Mouse (Mus musculus): ENCODE results near the gene Prdm13. TPM values are rescaled to one million over a fixed set of nuclear protein-coding genes. Genes with fewer than 3 reads are reported as not detected.

Prdm13 gene
- polyA plus RNA-seq (2012; rRNA removed): not detected in 2 replicates

- no peak for DNase-seq (ENCODE audit: low read depth, low spot score)
Measured at GRCm38 (mm10) chr4:21685595-21686091, at the start of gene Prdm13. TSS of gene Prdm13 (minus strand) at chr4:21685963.

GRCm38 (mm10) chr4:21727615-21728165, 41.9 kb upstream of the Prdm13 start, which contains the start of gene Ccnc:
TSS of gene Ccnc (plus strand) at chr4:21727701.
- peak; percentile 91 for DNase-seq (ENCODE audit: low read depth, low spot score)
- WGBS: under 1% methylated on average over 37 of the region's 37 CpGs

More at GRCm38 (mm10) chr4:21685595-21686091, at the start of gene Prdm13:
- 2% methylated on average over 38 of the region's 38 CpGs for WGBS

- under 1% methylated on average over 22 of the region's 22 CpGs for WGBS
Measured at GRCm38 (mm10) chr4:21726912-21727614, 41.3 kb upstream of the Prdm13 start.

GRCm38 (mm10) chr4:21722752-21723334, 37.1 kb upstream of the Prdm13 start:
- WGBS: 59% methylated on average over 7 of the region's 7 CpGs
- DNase-seq (ENCODE audit: low read depth, low spot score): no peak

More at GRCm38 (mm10) chr4:21726912-21727614, 41.3 kb upstream of the Prdm13 start:
- DNase-seq (ENCODE audit: low read depth, low spot score): peak; percentile 19

GRCm38 (mm10) chr4:21712147-21712546, 26.4 kb upstream of the Prdm13 start:
- 4% methylated on average over 13 of the region's 13 CpGs for WGBS
- DNase-seq (ENCODE audit: low read depth, low spot score): peak; percentile 21

- DNase-seq (ENCODE audit: low read depth, low spot score): no peak
Measured at GRCm38 (mm10) chr4:21705046-21705445, 19.3 kb upstream of the Prdm13 start.

GRCm38 (mm10) chr4:21695638-21696254, 10.0 kb upstream of the Prdm13 start:
- DNase-seq (ENCODE audit: low read depth, low spot score): no peak
- WGBS: 30% methylated on average over 7 of the region's 7 CpGs

More at GRCm38 (mm10) chr4:21705046-21705445, 19.3 kb upstream of the Prdm13 start:
- 38% methylated on average over 1 of the region's 1 CpGs for WGBS

GRCm38 (mm10) chr4:21690221-21690620, 4.5 kb upstream of the Prdm13 start:
- WGBS: 10% methylated on average over 7 of the region's 7 CpGs
- no peak for DNase-seq (ENCODE audit: low read depth, low spot score)

- WGBS: 7% methylated on average over 18 of the region's 18 CpGs
- no peak for DNase-seq (ENCODE audit: low read depth, low spot score)
Measured at GRCm38 (mm10) chr4:21689492-21689941, 3.8 kb upstream of the Prdm13 start.

GRCm38 (mm10) chr4:21688703-21689200, 3.0 kb upstream of the Prdm13 start:
- DNase-seq (ENCODE audit: low read depth, low spot score): no peak
- WGBS: under 1% methylated on average over 64 of the region's 64 CpGs

- no peak for DNase-seq (ENCODE audit: low read depth, low spot score)
- 6% methylated on average over 38 of the region's 51 CpGs for WGBS
Measured at GRCm38 (mm10) chr4:21687783-21688702, 2.3 kb upstream of the Prdm13 start.

- 3% methylated on average over 5 of the region's 5 CpGs for WGBS
- DNase-seq (ENCODE audit: low read depth, low spot score): no peak
Measured at GRCm38 (mm10) chr4:21686934-21687333, 1.2 kb upstream of the Prdm13 start.

- no peak for DNase-seq (ENCODE audit: low read depth, low spot score)
- WGBS: 7% methylated on average over 11 of the region's 11 CpGs
Measured at GRCm38 (mm10) chr4:21686416-21686815, 653 bp upstream of the Prdm13 start.

GRCm38 (mm10) chr4:21684341-21684970, 1.3 kb downstream of the Prdm13 start:
- no peak for DNase-seq (ENCODE audit: low read depth, low spot score)
- 3% methylated on average over 14 of the region's 14 CpGs for WGBS

- WGBS: 14% methylated on average over 10 of the region's 10 CpGs
- DNase-seq (ENCODE audit: low read depth, low spot score): no peak
Measured at GRCm38 (mm10) chr4:21682421-21683150, 3.2 kb downstream of the Prdm13 start.

- 7% methylated on average over 10 of the region's 10 CpGs for WGBS
- no peak for DNase-seq (ENCODE audit: low read depth, low spot score)
Measured at GRCm38 (mm10) chr4:21680971-21681370, 4.8 kb downstream of the Prdm13 start.

- WGBS: 9% methylated on average over 42 of the region's 42 CpGs
- no peak for DNase-seq (ENCODE audit: low read depth, low spot score)
Measured at GRCm38 (mm10) chr4:21679624-21680480, 5.9 kb downstream of the Prdm13 start.
